Comparison of ENCODE assay signal across 9 mouse cellular contexts in the genomic region with DNA sequence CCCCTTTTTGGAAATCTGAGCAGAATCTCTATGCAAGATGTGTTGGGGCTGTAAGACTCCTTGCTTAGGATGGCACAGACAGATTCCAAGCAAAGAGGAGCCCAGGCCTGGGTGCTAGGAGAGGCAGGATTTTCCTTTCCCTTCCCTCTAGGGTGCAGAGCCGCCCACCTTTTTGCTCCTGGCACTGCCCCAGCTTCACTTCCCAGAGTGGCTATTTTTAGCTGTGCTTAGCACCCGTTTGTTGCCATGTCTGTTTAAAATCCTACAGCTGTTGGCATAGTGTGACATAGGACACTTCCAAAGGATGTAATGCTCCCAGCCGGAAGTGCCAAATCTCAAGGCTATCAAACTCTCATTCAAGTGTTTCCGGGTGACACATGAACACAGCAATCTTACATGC.
A peak's percentile ranks its signal among the peaks of the same experiment; 100 is the strongest.
DNase-seq lines count a peak whose midpoint lies in the region; ATAC-seq lines count a peak whose summit lies in the region.
"Had no signal": no experiment of that assay in that cellular context is flagged by ENCODE, and none has a peak within 500 bp of the region (broad histone marks: within the 10 kb centered on the region; RNA-seq: fewer than 3 reads in every experiment).

No protein-coding gene starts in this region.

- no peaks in the 10 kb centered on the region; the same call in 1 of the 2 replicates for H3K36me3 ChIP-seq in hindbrain, embryonic 12.5 days
- H3K36me3 ChIP-seq in hindbrain, embryonic 16.5 days (ENCODE audit: control insufficient read depth, insufficient read depth, low read length): no peaks in the 10 kb centered on the region
- H3K36me3 ChIP-seq in kidney, embryonic 14.5 days (ENCODE audit: control insufficient read depth, insufficient read depth, low read length): no peaks in the 10 kb centered on the region
- H3K36me3 ChIP-seq in liver, embryonic 12.5 days: no peaks in the 10 kb centered on the region

- H3K27me3 ChIP-seq in hindbrain, embryonic 12.5 days: no peaks in the 10 kb centered on the region; the same call in 1 of the 2 replicates
- H3K27me3 ChIP-seq in hindbrain, embryonic 16.5 days (replicated peaks; ENCODE audit: control insufficient read depth, insufficient read depth, low read length): no peaks in the 10 kb centered on the region
- H3K27me3 ChIP-seq in kidney, embryonic 14.5 days (ENCODE audit: control insufficient read depth, insufficient read depth, low read length): no peaks in the 10 kb centered on the region
- no peaks in the 10 kb centered on the region for H3K27me3 ChIP-seq in liver, embryonic 12.5 days (replicated peaks)
- H3K27me3 ChIP-seq: midbrain, embryonic 12.5 days had no signal

- 65% methylated on average over 4 of the region's 4 CpGs for WGBS in hindbrain, embryonic 12.5 days
- 41% methylated on average over 4 of the region's 4 CpGs for WGBS in hindbrain, embryonic 16.5 days
- 8% methylated on average over 4 of the region's 4 CpGs for WGBS in kidney, embryonic 14.5 days
- WGBS in liver, embryonic 12.5 days (ENCODE audit: insufficient replicate concordance): 60% methylated on average over 4 of the region's 4 CpGs

- peak overlapping the region; percentile 49; the same call in 1 of the 2 replicates for H3K27ac ChIP-seq in hindbrain, embryonic 12.5 days
- no peak overlapping the region for H3K27ac ChIP-seq in hindbrain, embryonic 16.5 days (ENCODE audit: low read depth, low read length)
- peak overlapping the region; percentile 34 for H3K27ac ChIP-seq in kidney, embryonic 14.5 days (ENCODE audit: low read depth, low read length)
- H3K27ac ChIP-seq in liver, embryonic 12.5 days: no peak overlapping the region

- no peak overlapping the region for H3K9ac ChIP-seq in hindbrain, embryonic 12.5 days
- no peak overlapping the region for H3K9ac ChIP-seq in hindbrain, embryonic 16.5 days (ENCODE audit: low read depth, low read length)
- H3K9ac ChIP-seq in kidney, embryonic 14.5 days (ENCODE audit: low read depth, low read length): no peak overlapping the region
- H3K9ac ChIP-seq in liver, embryonic 12.5 days: no peak overlapping the region
- H3K9ac ChIP-seq: midbrain, embryonic 12.5 days had no signal

- no peak overlapping the region for H3K4me3 ChIP-seq in hindbrain, embryonic 12.5 days
- H3K4me3 ChIP-seq in hindbrain, embryonic 16.5 days (ENCODE audit: low read length): no peak overlapping the region
- no peak overlapping the region for H3K4me3 ChIP-seq in kidney, embryonic 14.5 days (ENCODE audit: low read length)
- H3K4me3 ChIP-seq in liver, embryonic 12.5 days: no peak overlapping the region
- H3K4me3 ChIP-seq: midbrain, embryonic 12.5 days had no signal

- H3K4me1 ChIP-seq in hindbrain, embryonic 12.5 days: peaks cover 42% of the 10 kb centered on the region
- peaks cover 21% of the 10 kb centered on the region for H3K4me1 ChIP-seq in hindbrain, embryonic 16.5 days (ENCODE audit: control insufficient read depth, insufficient read depth, low read depth, low read length)
- H3K4me1 ChIP-seq in kidney, embryonic 14.5 days (ENCODE audit: control insufficient read depth, insufficient read depth, low read length): peaks cover 27% of the 10 kb centered on the region
- H3K4me1 ChIP-seq in liver, embryonic 12.5 days: no peaks in the 10 kb centered on the region

- H3K4me2 ChIP-seq in hindbrain, embryonic 12.5 days (replicated peaks): no peak overlapping the region
- H3K4me2 ChIP-seq in hindbrain, embryonic 16.5 days (ENCODE audit: low read length): no peak overlapping the region
- no peak overlapping the region for H3K4me2 ChIP-seq in kidney, embryonic 14.5 days (replicated peaks; ENCODE audit: low read depth, low read length)
- H3K4me2 ChIP-seq in liver, embryonic 12.5 days: no peak overlapping the region
- H3K4me2 ChIP-seq: midbrain, embryonic 12.5 days had no signal

- peak; percentile 28 to 66 for DNase-seq in frontal cortex, adult 2 months (ENCODE audit: extremely low spot score in 1 of 2, low spot score in 1 of 2)
- peak; percentile 48 for DNase-seq in lung, postnatal 14 days
- no peak for DNase-seq in thymus, postnatal 36 days
- DNase-seq in natural killer cell, adult 2 months (ENCODE audit: low spot score in 2 of 2): no peak

- no peaks in the 10 kb centered on the region for H3K9me3 ChIP-seq in hindbrain, embryonic 12.5 days (replicated peaks)
- H3K9me3 ChIP-seq in hindbrain, embryonic 16.5 days (ENCODE audit: control insufficient read depth, low read length): no peaks in the 10 kb centered on the region
- no peaks in the 10 kb centered on the region for H3K9me3 ChIP-seq in kidney, embryonic 14.5 days (ENCODE audit: control insufficient read depth, low read length)
- H3K9me3 ChIP-seq in liver, embryonic 12.5 days (replicated peaks): no peaks in the 10 kb centered on the region
- H3K9me3 ChIP-seq: midbrain, embryonic 12.5 days had no signal

- no peak for ATAC-seq in hindbrain, embryonic 12.5 days (ENCODE audit: low FRiP score)
- no peak for ATAC-seq in hindbrain, embryonic 16.5 days
- ATAC-seq in kidney, embryonic 14.5 days (ENCODE audit: low FRiP score, low TSS enrichment): peak; percentile 57
- ATAC-seq in liver, embryonic 12.5 days: no peak

Comparison
In these comparisons a context has a peak if more than half of its experiments do, and no peak if none do; other contexts are left out.
1. H3K27ac ChIP-seq: peak in hindbrain, embryonic 12.5 days (single experiment) and kidney, embryonic 14.5 days (single experiment); none in hindbrain, embryonic 16.5 days (single experiment) and liver, embryonic 12.5 days (single experiment).
2. DNase-seq: peak in frontal cortex, adult 2 months (2 of 2) and lung, postnatal 14 days (single experiment); none in thymus, postnatal 36 days (0 of 2) and natural killer cell, adult 2 months (0 of 2).